Mouse (Mus musculus) frontal cortex, postnatal 10 days (tissue): ENCODE measurements around the gene Focad.

Experiments used
- DNase-seq, 2 experiments: peaks; one replicate each; pipeline ENCODE4 v3.0.0; 2022; ENCODE audit warnings: low spot score in 2 of 2, mixed read lengths in 1 of 2

Focad gene

GRCm38 (mm10) chr4:88400302-88400991 is 306.0 kb downstream of the Focad start:
- DNase-seq = no peak

GRCm38 (mm10) chr4:88400992-88401313 is 306.5 kb downstream of the Focad start:
- DNase-seq = no peak

GRCm38 (mm10) chr4:88402884-88403283 is 308.5 kb downstream of the Focad start:
- DNase-seq = no peak

GRCm38 (mm10) chr4:88406887-88407696 is 312.7 kb downstream of the Focad start:
- DNase-seq = peak; percentile 44 to 52

- no peak for DNase-seq
These were observed 314.9 kb downstream of the Focad start for GRCm38 (mm10) chr4:88409279-88409678.

- no peak for DNase-seq
These were observed 317.9 kb downstream of the Focad start for GRCm38 (mm10) chr4:88412331-88412730.

- no peak for DNase-seq
These were observed 320.6 kb downstream of the Focad start for GRCm38 (mm10) chr4:88415017-88415416.

- no peak for DNase-seq
These were observed 324.9 kb downstream of the Focad start for GRCm38 (mm10) chr4:88419378-88419777.

- no peak for DNase-seq
These were observed 330.1 kb downstream of the Focad start for GRCm38 (mm10) chr4:88424563-88424962.

GRCm38 (mm10) chr4:88427630-88428239 is 333.3 kb downstream of the Focad start:
- no peak for DNase-seq

- DNase-seq = no peak
These were observed 338.1 kb downstream of the Focad start for GRCm38 (mm10) chr4:88432412-88433024.

GRCm38 (mm10) chr4:88436593-88437165 is 342.2 kb downstream of the Focad start:
- DNase-seq = no peak

- DNase-seq = no peak
These were observed 342.7 kb downstream of the Focad start for GRCm38 (mm10) chr4:88437166-88437565.

GRCm38 (mm10) chr4:88437917-88438316 is 343.5 kb downstream of the Focad start:
- DNase-seq = no peak

- DNase-seq = peak in 1 of 2 experiments; percentile 19
These were observed 344.0 kb downstream of the Focad start, which contains the start of gene Hacd4 for GRCm38 (mm10) chr4:88438326-88438989. Hacd4 (minus strand) TSS chr4:88438928.

GRCm38 (mm10) chr4:88438990-88439329 is 344.5 kb downstream of the Focad start:
- no peak for DNase-seq

GRCm38 (mm10) chr4:88439669-88440123 is 345.3 kb downstream of the Focad start:
- no peak for DNase-seq

GRCm38 (mm10) chr4:88440814-88441213 is 346.4 kb downstream of the Focad start:
- no peak for DNase-seq

- DNase-seq = no peak
These were observed 354.5 kb downstream of the Focad start for GRCm38 (mm10) chr4:88448976-88449375.

GRCm38 (mm10) chr4:88450087-88450765 is 355.8 kb downstream of the Focad start:
- no peak for DNase-seq

- DNase-seq = no peak
These were observed 363.7 kb downstream of the Focad start for GRCm38 (mm10) chr4:88458093-88458492.
